Mouse (Mus musculus) thymus, adult 18-20 months (tissue): ENCODE results near the gene Sord.
"Not testable (repeated sequence)": the region's sequence is repeated elsewhere in the genome, so short reads cannot be mapped to it uniquely, and the experiment has no call there.

ENCODE experiments used
- DNase-seq, 2 experiments: peaks; one replicate each; pipeline ENCODE4 v3.0.0; 2022; ENCODE audit warnings: mixed read lengths in 2 of 2

The Sord gene

DNA sequence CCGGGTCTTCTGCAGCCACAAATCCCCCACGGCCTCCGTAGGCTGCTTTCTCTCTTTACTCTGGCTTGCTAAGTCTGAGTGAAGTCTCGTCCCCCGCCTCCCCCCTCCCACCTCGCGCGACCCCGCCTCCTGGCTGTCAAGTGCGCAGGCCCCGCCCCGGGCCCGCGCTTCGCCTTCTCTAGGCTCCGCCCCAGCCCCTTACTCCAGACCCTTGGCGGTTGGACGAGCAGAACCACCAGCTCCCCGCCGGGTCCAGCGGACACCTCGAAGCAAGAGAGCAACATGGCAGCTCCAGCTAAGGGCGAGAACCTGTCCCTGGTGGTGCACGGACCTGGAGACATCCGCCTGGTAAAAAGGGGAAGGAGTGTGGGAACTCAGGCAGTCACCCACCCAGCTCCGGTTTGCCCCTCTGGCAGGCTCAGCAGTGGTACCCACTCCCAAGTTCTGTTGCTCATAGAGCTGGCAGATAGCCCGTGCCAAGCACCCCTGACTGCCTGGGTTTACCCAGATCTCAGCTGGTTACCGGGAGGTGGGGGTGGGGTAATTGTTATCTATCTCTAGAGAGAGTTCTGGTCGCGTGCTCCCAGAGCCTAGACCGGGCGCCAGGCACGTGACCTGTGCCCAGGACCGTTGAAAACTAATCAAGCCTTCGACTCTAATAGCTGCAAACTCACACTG, at the start of gene Sord:
Gene Sord (plus strand): TSS at position 139 of the 678 bp plus-strand sequence.
- peak; percentile 75 to 78 for DNase-seq

DNA sequence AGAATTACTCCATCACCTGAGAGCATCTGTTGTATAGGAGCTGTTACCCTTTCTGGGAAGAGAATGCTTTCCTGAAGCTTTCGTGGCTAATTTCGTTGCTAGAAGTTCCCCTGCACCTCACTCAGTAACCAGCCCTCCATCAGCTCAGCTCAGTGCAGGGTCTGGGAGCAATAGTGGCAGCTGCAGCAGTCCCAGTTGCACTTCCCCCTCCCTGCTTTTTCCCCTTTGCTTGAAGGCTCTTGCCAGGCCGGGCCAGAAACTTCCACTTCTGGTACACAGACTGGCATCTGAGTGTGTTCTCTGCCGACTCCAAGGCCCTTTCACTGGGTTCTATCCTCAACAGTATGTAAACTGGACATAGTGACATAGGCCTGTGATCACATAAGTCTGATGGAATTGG, 49.5 kb upstream of the Sord start:
- DNase-seq, result no peak

- no peak for DNase-seq
Measured at GRCm38 (mm10) chr2:122186106-122186505, 48.4 kb upstream of the Sord start, which contains the start of the genes Patl2 and Terb2. Patl2 (minus strand) TSS chr2:122186189. Terb2 (plus strand) TSS chr2:122186272.

GRCm38 (mm10) chr2:122186751-122187150, 47.8 kb upstream of the Sord start:
- no peak for DNase-seq

DNA sequence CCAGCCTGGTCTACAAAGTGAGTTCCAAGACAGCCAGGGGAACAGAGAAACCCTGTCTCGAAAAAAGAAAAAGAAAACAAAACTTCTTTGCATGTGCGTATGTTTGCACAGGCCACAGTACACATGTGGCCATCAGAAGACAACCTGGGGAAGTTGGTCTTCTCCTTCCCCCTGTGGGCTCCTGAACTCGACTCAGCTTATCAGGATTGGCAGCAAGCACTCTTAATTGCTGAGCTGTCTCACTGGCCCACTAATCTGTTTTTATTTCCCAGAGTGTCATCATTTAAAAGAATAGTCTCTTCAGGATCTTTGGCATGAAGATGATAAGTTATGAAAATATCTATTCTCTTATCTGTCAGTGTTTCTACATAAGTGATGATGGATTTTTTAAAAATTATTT, 42.7 kb upstream of the Sord start:
- DNase-seq, result no peak

- no peak for DNase-seq
Measured at GRCm38 (mm10) chr2:122194509-122194929, 40.0 kb upstream of the Sord start.

GRCm38 (mm10) chr2:122201501-122201900, 33.0 kb upstream of the Sord start:
- DNase-seq, result no peak

- no peak for DNase-seq
Measured at GRCm38 (mm10) chr2:122206440-122207107, 28.0 kb upstream of the Sord start.

GRCm38 (mm10) chr2:122210534-122211228, 23.9 kb upstream of the Sord start:
- DNase-seq, result no peak

DNA sequence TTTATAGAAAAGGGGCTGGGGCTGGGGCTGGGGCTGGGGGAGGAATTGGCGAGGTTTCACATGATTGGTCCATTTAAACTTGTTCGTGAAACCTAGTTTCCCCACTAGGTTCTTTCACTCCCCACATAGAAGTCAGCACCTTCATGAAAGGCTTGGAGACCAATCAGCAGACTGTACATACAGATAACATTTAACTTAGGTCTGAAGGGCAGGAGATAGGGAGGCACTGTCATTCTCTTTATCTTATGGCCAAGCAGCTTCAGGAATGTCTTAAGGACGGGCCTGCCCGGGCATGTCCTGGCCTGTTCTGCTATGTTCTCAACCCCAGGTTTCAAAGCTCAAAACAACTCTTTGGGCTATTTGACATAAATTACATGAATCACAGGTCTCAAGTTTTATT, 17.5 kb upstream of the Sord start:
- DNase-seq, result not testable (repeated sequence)

GRCm38 (mm10) chr2:122218234-122218633, 16.3 kb upstream of the Sord start:
- no peak for DNase-seq

GRCm38 (mm10) chr2:122221378-122221777, 13.2 kb upstream of the Sord start:
- DNase-seq, result no peak

- DNase-seq, result no peak
Measured at GRCm38 (mm10) chr2:122221798-122222197, 12.8 kb upstream of the Sord start.

GRCm38 (mm10) chr2:122222272-122222671, 12.3 kb upstream of the Sord start:
- no peak for DNase-seq

- DNase-seq, result no peak
Measured at GRCm38 (mm10) chr2:122223654-122224053, 10.9 kb upstream of the Sord start.

- DNase-seq, result no peak
Measured at GRCm38 (mm10) chr2:122230395-122230794, 4.2 kb upstream of the Sord start.

- no peak for DNase-seq
Measured at GRCm38 (mm10) chr2:122231616-122232015, 2.9 kb upstream of the Sord start.

DNA sequence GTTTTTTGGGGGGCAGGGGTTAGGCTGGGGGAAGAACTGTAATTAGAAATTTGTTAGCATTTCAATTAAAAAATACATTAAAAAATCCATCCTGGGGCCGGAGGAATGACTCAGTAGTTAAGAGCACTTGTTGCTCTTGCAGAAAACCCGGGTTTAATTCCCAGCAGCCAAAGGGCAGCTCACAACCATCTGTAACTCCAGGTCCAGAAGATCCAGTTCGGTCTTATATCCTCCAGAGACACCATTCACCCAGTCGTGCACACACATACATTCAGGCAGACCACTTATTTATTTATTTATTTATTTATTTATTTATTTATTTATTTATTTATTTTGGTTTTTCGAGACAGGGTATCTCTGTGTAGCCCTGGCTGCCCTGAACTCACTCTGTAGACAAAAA, 1.2 kb upstream of the Sord start:
- DNase-seq, result no peak

DNA sequence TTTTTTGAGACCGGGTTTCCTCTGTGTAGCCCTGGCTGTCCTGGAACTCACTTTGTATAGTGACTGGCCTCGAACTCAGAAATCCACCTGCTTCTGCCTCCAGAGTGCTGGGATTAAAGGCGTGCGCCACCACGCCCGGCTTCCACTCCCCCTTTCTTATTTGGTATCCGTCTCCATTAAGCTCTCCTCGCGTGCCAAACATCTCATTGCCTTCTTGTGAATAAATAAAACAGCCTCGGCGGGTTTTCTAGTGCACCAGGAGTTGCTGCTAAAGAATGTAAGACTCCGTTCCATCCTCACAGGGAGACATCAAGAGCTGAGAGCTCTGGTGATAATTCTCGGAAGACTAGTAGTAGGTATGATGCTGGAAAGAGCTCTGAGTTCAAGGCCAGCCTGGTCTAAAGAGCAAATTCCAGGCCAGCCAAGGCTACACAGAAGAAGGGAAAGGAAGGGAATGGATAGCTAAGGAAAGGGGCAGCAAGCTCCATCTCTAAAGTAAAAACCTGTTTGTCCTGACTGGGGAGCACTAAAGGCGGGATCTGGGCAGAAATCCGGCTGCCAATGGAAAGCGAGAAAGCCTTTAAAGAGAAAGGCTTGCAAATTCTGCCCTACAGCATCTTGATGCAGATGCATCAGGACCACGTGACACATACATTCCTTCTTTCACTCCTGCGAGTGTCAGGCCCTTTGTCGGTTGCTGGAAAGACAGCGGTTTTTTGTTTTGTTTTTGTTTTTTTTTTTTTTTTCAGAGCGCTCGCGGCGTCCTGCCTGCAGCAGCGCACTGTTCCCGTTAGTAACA, 591 bp upstream of the Sord start:
- DNase-seq, result no peak

GRCm38 (mm10) chr2:122235425-122235824, 876 bp downstream of the Sord start:
- no peak for DNase-seq

GRCm38 (mm10) chr2:122236321-122236720, 1.8 kb downstream of the Sord start:
- DNase-seq, result no peak

DNA sequence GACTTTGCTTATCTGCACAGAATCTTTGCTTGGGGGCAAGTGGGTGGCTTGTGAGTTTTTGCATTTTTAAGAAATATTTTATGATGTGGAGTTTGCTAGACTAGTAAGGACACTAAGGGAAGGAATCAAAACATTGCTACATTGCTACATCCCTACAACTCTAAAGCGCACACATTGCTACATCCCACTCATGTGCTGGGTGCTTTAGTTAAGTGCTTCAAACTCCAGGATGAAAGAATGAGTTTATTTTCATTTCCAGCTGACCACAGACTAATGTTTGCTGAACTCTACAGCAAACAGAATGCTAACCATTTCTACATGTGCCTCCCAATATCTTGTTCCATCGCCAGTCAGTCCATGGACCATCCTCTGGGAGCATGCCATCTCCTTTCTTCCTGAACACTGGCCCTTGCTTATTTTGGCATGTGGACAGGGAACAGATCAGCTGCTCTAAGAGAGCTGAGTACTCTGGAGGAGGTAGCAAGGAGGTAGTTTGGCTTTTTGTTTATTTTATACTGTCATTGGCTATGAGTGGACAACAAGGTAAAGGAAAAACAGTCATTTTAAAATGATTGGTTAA, 3.4 kb downstream of the Sord start:
- no peak for DNase-seq

DNA sequence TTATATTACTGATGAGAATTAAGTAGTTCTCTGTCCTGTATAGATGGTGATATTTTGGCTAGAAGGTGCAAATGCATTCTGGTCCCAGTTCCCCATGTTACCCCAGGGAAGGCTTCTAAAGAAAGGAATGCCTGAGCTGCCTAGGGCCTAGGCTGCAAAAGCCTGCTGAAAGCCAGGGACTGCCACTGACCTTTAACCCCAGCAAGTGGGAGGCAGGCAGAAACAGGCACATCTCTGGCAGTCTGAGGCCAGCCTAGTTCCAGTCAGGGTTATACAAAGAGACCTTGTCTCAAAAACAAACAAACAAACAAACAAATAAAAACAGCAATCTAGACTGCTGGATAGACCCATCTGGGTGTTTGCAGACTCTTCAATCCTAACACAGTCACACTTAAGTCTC, 6.2 kb downstream of the Sord start:
- DNase-seq, result no peak
